Mouse (Mus musculus) c-Kit-negative CD71-positive TER-119-positive erythroid progenitor cells, embryonic 14.5 days (primary cell): ENCODE measurements around the gene Ccni.

Source experiments
- DNase-seq: peaks from one replicate; pipeline ENCODE4 v3.0.0-alpha.2; 2013; ENCODE audit warnings: low read depth, low spot score

Gene Ccni

DNA sequence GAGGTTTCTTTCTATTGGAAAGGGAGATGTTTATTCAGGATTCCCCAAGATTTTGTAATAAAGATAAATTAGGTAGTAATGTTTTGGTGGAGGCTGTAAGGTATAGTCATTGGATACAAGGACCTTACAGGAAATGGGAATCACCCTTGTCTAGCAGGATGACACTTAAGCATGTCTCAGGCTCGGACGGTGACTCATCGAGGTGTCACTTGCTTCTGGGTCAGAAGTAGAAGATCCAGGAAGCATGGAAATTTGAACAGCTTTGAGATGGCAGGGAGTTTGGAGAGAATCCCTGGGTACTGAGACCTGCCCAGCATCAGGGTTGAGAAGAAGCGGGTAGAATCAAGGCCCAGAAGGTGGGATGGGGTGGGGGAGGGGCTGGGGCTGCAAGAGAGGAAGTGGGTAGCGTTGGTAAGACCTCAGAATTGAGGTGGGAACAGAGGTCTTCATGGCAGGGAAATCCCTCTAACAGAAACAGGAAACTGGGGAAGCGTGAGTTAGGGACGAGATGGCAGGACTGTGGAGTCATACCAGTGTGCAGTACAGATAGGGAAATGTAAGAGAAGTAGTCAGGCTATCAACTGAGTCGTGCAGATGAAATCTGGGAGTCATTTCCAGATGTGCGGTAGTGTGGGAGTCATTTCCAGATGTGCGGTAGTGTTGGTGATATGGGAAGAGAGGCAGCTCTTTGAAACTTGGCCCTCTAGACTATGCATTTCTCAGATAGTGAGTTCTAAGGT is 70.8 kb downstream of the Ccni start:
- no peak for DNase-seq

DNA sequence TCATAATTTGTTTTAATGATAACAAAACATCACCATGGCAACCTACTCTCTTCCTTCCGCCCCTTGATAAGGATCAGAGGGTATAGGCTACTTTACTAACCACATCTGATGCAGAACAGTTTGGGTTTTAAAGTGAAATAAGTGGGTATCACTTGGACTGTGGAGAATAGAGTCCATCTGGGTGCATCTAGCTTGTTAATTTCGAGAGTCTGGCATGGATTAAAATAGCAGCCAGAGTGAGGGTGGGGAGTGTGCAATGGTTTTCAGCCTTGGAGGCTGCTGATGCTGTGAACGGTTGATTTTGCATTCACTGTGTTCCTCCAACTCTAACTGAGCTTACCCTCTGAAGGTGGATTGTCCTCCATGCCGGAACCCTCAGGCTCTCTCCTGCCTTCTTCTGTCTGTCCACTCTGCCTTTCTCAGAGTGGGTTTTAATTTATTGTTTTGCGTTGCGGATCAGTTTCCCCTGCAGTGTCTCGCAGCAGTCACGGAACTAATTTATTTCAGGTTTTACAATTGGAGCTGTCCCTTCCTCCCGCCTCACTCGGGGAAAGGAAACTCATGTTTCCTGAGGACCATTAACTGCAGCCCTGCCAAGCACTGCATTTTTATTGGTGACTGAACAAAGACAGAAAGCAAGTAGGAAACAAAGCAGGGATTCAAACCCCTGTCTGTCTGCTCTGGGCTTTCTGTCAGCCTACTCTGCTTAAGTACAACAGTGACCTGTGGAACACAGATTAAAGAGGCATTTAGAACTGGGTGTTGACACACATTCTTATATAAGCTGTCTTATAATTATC is 72.7 kb downstream of the Ccni start:
- no peak for DNase-seq
